Mouse (Mus musculus) heart, postnatal 0 days (tissue): ENCODE data around the gene Smo. TPM values are rescaled to one million over a fixed set of nuclear protein-coding genes. Genes with fewer than 3 reads are reported as not detected.
"Not testable (repeated sequence)": the region's sequence is repeated elsewhere in the genome, so short reads cannot be mapped to it uniquely, and the experiment has no call there.

Experiments
- ATAC-seq: fragments of 200-750 bp; cut with Nextera tagmentation; 2 replicates; pipeline ENCODE4 v1.8.0; 2017; ENCODE audit warnings: low read depth, moderate number of reproducible peaks, moderate library complexity; ENCODE audit not compliant: insufficient read depth
- DNase-seq: peaks from one replicate; pipeline ENCODE4 v3.0.0-alpha.2; 2016; ENCODE audit warnings: low spot score
- H3K27ac ChIP-seq: fragments of 300-500 bp; sonication (generic); 2 replicates; pipeline ENCODE4 v1.5.1; 2014; ENCODE audit warnings: low read depth, mild to moderate bottlenecking
- H3K27me3 ChIP-seq: fragments of 300-500 bp; sonication (generic); 2 replicates; pipeline ENCODE4 v1.6.1; 2014; ENCODE audit warnings: low read length, mixed read lengths; ENCODE audit not compliant: control insufficient read depth, insufficient read depth
- H3K36me3 ChIP-seq: fragments of 300-500 bp; sonication (generic); replicated peaks from 2 replicates; pipeline ENCODE4 v1.6.1; 2014; ENCODE audit warnings: low read length, mixed read lengths; ENCODE audit not compliant: control insufficient read depth, insufficient read depth
- H3K4me1 ChIP-seq: fragments of 300-500 bp; sonication (generic); 2 replicates; pipeline ENCODE4 v1.6.1; 2014; ENCODE audit warnings: antibody characterized with exemption; ENCODE audit not compliant: control insufficient read depth, insufficient read depth
- H3K4me2 ChIP-seq: fragments of 300-500 bp; sonication (generic); 2 replicates; pipeline ENCODE4 v1.6.1; 2014; ENCODE audit warnings: low read depth, mild to moderate bottlenecking, low read length, moderate library complexity
- H3K4me3 ChIP-seq: fragments of 300-500 bp; sonication (generic); 2 replicates; pipeline ENCODE4 v1.5.1; 2014; ENCODE audit warnings: low read depth, low read length
- H3K9ac ChIP-seq: fragments of 300-500 bp; sonication (generic); replicated peaks from 2 replicates; pipeline ENCODE4 v1.6.1; 2014; ENCODE audit warnings: low read depth, low read length, mixed read lengths
- H3K9me3 ChIP-seq: fragments of 300-500 bp; sonication (generic); replicated peaks from 2 replicates; pipeline ENCODE4 v1.6.1; 2016; ENCODE audit warnings: low read length; ENCODE audit not compliant: control insufficient read depth
- CTCF ChIP-seq: IDR thresholded peaks from 2 replicates; pipeline ENCODE4 v1.5.1; 2016; ENCODE audit warnings: antibody characterized with exemption, control low read depth, low read depth
- EP300 ChIP-seq: IDR thresholded peaks from 2 replicates; pipeline ENCODE4 v1.6.1; 2016; ENCODE audit warnings: antibody characterized with exemption, low read depth
- WGBS: fragments of 180-500 bp; shearing (Covaris S2); extraction: QIAGEN DNeasy Blood & Tissue Kit; methylation state at CpG from one replicate; pipeline ENCODE4 v1.1.7; 2014; 5-methylcytosine and 5-hydroxymethylcytosine counted together
- polyA plus RNA-seq: library from polyadenylated mRNA; unstranded; fragments of >200 nt; fragmentation: Nextera tagmentation; extraction: Ambion mirVana; gene quantifications from 2 replicates; pipeline ENCODE4 v1.2.1, GENCODE M21; 2015
- total RNA-seq: library from RNA; depleted of rRNA; stranded (reverse); fragments of >200 nt; gene quantifications from 2 replicates; pipeline ENCODE4 v1.2.3, GENCODE M21; 2014; ENCODE audit warnings: low replicate concordance

Smo gene
- total and polyA plus RNA-seq, 2 experiments from 2014 or later = 7.1 to 50.9 TPM

GRCm38 (mm10) chr6:29753336-29753735 is 18.0 kb downstream of the Smo start:
- no peak for TF ChIP-seq CTCF
- no peak for TF ChIP-seq EP300
- H3K4me2 ChIP-seq = no peak overlapping the region
- ATAC-seq (no peak), DNase-seq (no peak)
- no peak overlapping the region for H3K9ac ChIP-seq
- H3K4me1 ChIP-seq = no peaks in the 10 kb centered on the region
- no peak overlapping the region for H3K4me3 ChIP-seq
- H3K9me3 ChIP-seq = peaks cover 6% of the 10 kb centered on the region
- WGBS = 69% methylated on average over 11 of the region's 11 CpGs
- H3K36me3 ChIP-seq = peaks cover 42% of the 10 kb centered on the region
- no peaks in the 10 kb centered on the region for H3K27me3 ChIP-seq
- no peak overlapping the region for H3K27ac ChIP-seq

- Histone ChIP-seq H3K27ac (no peak overlapping the region), H3K27me3 (no peaks in the 10 kb centered on the region), H3K36me3 (peaks cover 59% of the 10 kb centered on the region), H3K4me1 (no peaks in the 10 kb centered on the region), H3K4me3 (no peak overlapping the region), H3K9ac (no peak overlapping the region), H3K4me2 (no peak overlapping the region), H3K9me3 (no peaks in the 10 kb centered on the region)
- ATAC-seq (no peak), DNase-seq (no peak)
- no peak for TF ChIP-seq CTCF
- no peak for TF ChIP-seq EP300
- WGBS = 86% methylated on average over 5 of the region's 5 CpGs
Measured at GRCm38 (mm10) chr6:29756001-29756400, 20.7 kb downstream of the Smo start.

- no peaks in the 10 kb centered on the region for H3K9me3 ChIP-seq
Measured at GRCm38 (mm10) chr6:29756476-29756875, 21.2 kb downstream of the Smo start.

GRCm38 (mm10) chr6:29758417-29758816 is 23.1 kb downstream of the Smo start:
- no peak for TF ChIP-seq EP300
- peak; percentile 90 for TF ChIP-seq CTCF
- peaks cover 57% of the 10 kb centered on the region for H3K36me3 ChIP-seq
- ATAC-seq = no peak

More at GRCm38 (mm10) chr6:29756476-29756875, 21.2 kb downstream of the Smo start:
- H3K27ac ChIP-seq = no peak overlapping the region
- H3K27me3 ChIP-seq = no peaks in the 10 kb centered on the region
- TF ChIP-seq CTCF (no peak), EP300 (no peak)
- H3K9ac ChIP-seq = no peak overlapping the region
- H3K4me1 ChIP-seq = no peaks in the 10 kb centered on the region
- no peak for ATAC-seq
- DNase-seq = no peak
- WGBS = 86% methylated on average over 4 of the region's 4 CpGs
- peaks cover 59% of the 10 kb centered on the region for H3K36me3 ChIP-seq
- no peak overlapping the region for H3K4me2 ChIP-seq
- H3K4me3 ChIP-seq = no peak overlapping the region

GRCm38 (mm10) chr6:29759012-29759679 is 23.8 kb downstream of the Smo start:
- H3K4me3 ChIP-seq = no peak overlapping the region
- H3K4me1 ChIP-seq = no peaks in the 10 kb centered on the region
- no peak overlapping the region for H3K9ac ChIP-seq
- no peak overlapping the region for H3K27ac ChIP-seq
- H3K36me3 ChIP-seq = peaks cover 52% of the 10 kb centered on the region
- no peak for DNase-seq
- H3K9me3 ChIP-seq = no peaks in the 10 kb centered on the region
- no peak for TF ChIP-seq CTCF
- TF ChIP-seq EP300 = no peak
- 83% methylated on average over 13 of the region's 13 CpGs for WGBS
- H3K27me3 ChIP-seq = no peaks in the 10 kb centered on the region
- no peak overlapping the region for H3K4me2 ChIP-seq
- no peak for ATAC-seq

More at GRCm38 (mm10) chr6:29758417-29758816, 23.1 kb downstream of the Smo start:
- Histone ChIP-seq H3K4me2 (no peak overlapping the region), H3K9ac (no peak overlapping the region), H3K9me3 (no peaks in the 10 kb centered on the region), H3K4me1 (no peaks in the 10 kb centered on the region), H3K4me3 (no peak overlapping the region), H3K27me3 (no peaks in the 10 kb centered on the region), H3K27ac (no peak overlapping the region)
- WGBS = 28% methylated on average over 4 of the region's 4 CpGs
- DNase-seq = peak; percentile 60

DNA sequence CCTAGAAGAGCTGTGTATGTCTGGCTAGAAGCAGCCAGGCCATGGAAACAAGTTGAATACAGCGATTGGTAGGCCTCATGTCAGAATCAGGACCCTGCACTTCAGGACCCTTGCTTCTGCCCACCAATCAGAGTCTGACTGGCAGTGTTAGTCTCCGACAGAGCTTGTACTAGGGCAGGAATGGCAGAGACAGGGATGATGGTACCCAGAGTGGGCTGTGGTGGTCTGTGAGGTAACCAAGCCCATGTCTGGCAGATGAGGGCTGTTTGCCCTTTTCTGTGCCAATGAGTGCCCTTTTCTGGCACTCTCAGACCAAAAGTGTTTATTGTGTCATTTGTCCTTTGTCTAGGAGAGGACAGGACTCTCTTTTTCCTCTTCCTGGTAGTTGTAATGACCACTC is 25.1 kb downstream of the Smo start:
- H3K9ac ChIP-seq, H3K4me1 ChIP-seq, ATAC-seq, H3K27ac ChIP-seq, DNase-seq, H3K4me2 ChIP-seq, H3K4me3 ChIP-seq, H3K27me3 ChIP-seq, H3K9me3 ChIP-seq: not testable (repeated sequence)
- peaks cover 41% of the 10 kb centered on the region for H3K36me3 ChIP-seq
- 89% methylated on average over 2 of the region's 2 CpGs for WGBS
